Mouse (Mus musculus): ENCODE measurements around the gene Lin7b. TPM values are rescaled to one million over a fixed set of nuclear protein-coding genes. Genes with fewer than 3 reads are reported as not detected.

Gene Lin7b
- 9.1 and 10.5 TPM in 2 replicates for polyA plus RNA-seq (2015; fragmentation: Nextera tagmentation; extraction: Ambion mirVana)

- H3K27ac ChIP-seq (replicated peaks), result no peak within 1 kb of the TSS
- ATAC-seq (replicated peaks), result peak; percentile 39
Observed at GRCm38 (mm10) chr7:45370475-45371311, at the start of gene Lin7b. Lin7b (minus strand) TSS chr7:45370583.

GRCm38 (mm10) chr7:45417962-45418492 lies 47.6 kb upstream of the Lin7b start:
- Histone ChIP-seq H3K4me3 (no peak overlapping the region), H3K9ac (replicated peaks) (no peak overlapping the region), H3K9me3 (no peaks in the 10 kb centered on the region), H3K36me3 (peaks cover 23% of the 10 kb centered on the region), H3K4me2 (replicated peaks) (no peak overlapping the region), H3K27ac (replicated peaks) (no peak overlapping the region), H3K4me1 (peaks cover 13% of the 10 kb centered on the region), H3K27me3 (peaks cover 75% of the 10 kb centered on the region)
- no peak for ATAC-seq (replicated peaks)
- WGBS, result 10% methylated on average over 13 of the region's 13 CpGs

More at GRCm38 (mm10) chr7:45370475-45371311, at the start of gene Lin7b:
- WGBS, result 11% methylated on average over 28 of the region's 28 CpGs
- peak within 1 kb of the TSS; percentile 51 for H3K4me3 ChIP-seq
- H3K4me2 ChIP-seq (replicated peaks), result peak within 1 kb of the TSS; percentile 89
- no peaks in the 10 kb centered on the region for H3K9me3 ChIP-seq
- H3K9ac ChIP-seq (replicated peaks), result peak within 1 kb of the TSS; percentile 54
- peaks cover 10% of the 10 kb centered on the region; the same call in 1 of the 2 replicates for H3K27me3 ChIP-seq
- H3K36me3 ChIP-seq, result peaks cover 30% of the 10 kb centered on the region
- peaks cover 28% of the 10 kb centered on the region for H3K4me1 ChIP-seq

- no peak for ATAC-seq (replicated peaks)
- H3K4me1 ChIP-seq, result peaks cover 13% of the 10 kb centered on the region
- H3K9me3 ChIP-seq, result no peaks in the 10 kb centered on the region
- H3K36me3 ChIP-seq, result no peaks in the 10 kb centered on the region
- peaks cover 93% of the 10 kb centered on the region for H3K27me3 ChIP-seq
- H3K9ac ChIP-seq (replicated peaks), result no peak overlapping the region
- H3K4me3 ChIP-seq, result no peak overlapping the region
- H3K4me2 ChIP-seq (replicated peaks), result no peak overlapping the region
- WGBS, result 7% methylated on average over 37 of the region's 37 CpGs
- H3K27ac ChIP-seq (replicated peaks), result no peak overlapping the region
Observed at GRCm38 (mm10) chr7:45415636-45416035, 45.3 kb upstream of the Lin7b start.

GRCm38 (mm10) chr7:45414740-45415224 lies 44.4 kb upstream of the Lin7b start:
- no peaks in the 10 kb centered on the region for H3K36me3 ChIP-seq
- WGBS, result 36% methylated on average over 12 of the region's 12 CpGs

GRCm38 (mm10) chr7:45413864-45414739 lies 43.7 kb upstream of the Lin7b start:
- Histone ChIP-seq H3K9me3 (no peaks in the 10 kb centered on the region), H3K4me1 (peaks cover 13% of the 10 kb centered on the region), H3K27me3 (peaks cover 97% of the 10 kb centered on the region), H3K4me2 (replicated peaks) (peak overlapping the region; percentile 88), H3K4me3 (peak overlapping the region; percentile 58), H3K9ac (replicated peaks) (peak overlapping the region; percentile 62), H3K36me3 (no peaks in the 10 kb centered on the region), H3K27ac (replicated peaks) (no peak overlapping the region)
- WGBS, result under 1% methylated on average over 25 of the region's 27 CpGs
- ATAC-seq (replicated peaks), result peak; percentile 9; the same call in 1 of the 2 replicates

More at GRCm38 (mm10) chr7:45414740-45415224, 44.4 kb upstream of the Lin7b start:
- Histone ChIP-seq H3K4me2 (replicated peaks) (no peak overlapping the region), H3K27ac (replicated peaks) (no peak overlapping the region), H3K9me3 (no peaks in the 10 kb centered on the region), H3K27me3 (peaks cover 94% of the 10 kb centered on the region), H3K4me1 (peaks cover 13% of the 10 kb centered on the region), H3K9ac (replicated peaks) (no peak overlapping the region), H3K4me3 (no peak overlapping the region)
- no peak for ATAC-seq (replicated peaks)

GRCm38 (mm10) chr7:45413113-45413863 lies 42.9 kb upstream of the Lin7b start, which contains the start of gene Ntf5:
Ntf5 (plus strand) TSS chr7:45413695.
- ATAC-seq (replicated peaks), result peak; percentile 60
- WGBS, result 3% methylated on average over 44 of the region's 45 CpGs

GRCm38 (mm10) chr7:45412421-45412820 lies 42.0 kb upstream of the Lin7b start:
- Histone ChIP-seq H3K4me1 (peaks cover 13% of the 10 kb centered on the region), H3K9ac (replicated peaks) (no peak overlapping the region), H3K36me3 (no peaks in the 10 kb centered on the region), H3K27me3 (peaks cover 97% of the 10 kb centered on the region), H3K4me3 (no peak overlapping the region), H3K4me2 (replicated peaks) (no peak overlapping the region), H3K9me3 (no peaks in the 10 kb centered on the region), H3K27ac (replicated peaks) (no peak overlapping the region)
- no peak for ATAC-seq (replicated peaks)
- 85% methylated on average over 2 of the region's 2 CpGs for WGBS

More at GRCm38 (mm10) chr7:45413113-45413863, 42.9 kb upstream of the Lin7b start, which contains the start of gene Ntf5:
- H3K9me3 ChIP-seq, result no peaks in the 10 kb centered on the region
- no peak within 1 kb of the TSS for H3K27ac ChIP-seq (replicated peaks)
- peak within 1 kb of the TSS; percentile 88 for H3K4me2 ChIP-seq (replicated peaks)
- peaks cover 97% of the 10 kb centered on the region for H3K27me3 ChIP-seq
- H3K9ac ChIP-seq (replicated peaks), result peak within 1 kb of the TSS; percentile 62
- peaks cover 13% of the 10 kb centered on the region for H3K4me1 ChIP-seq
- peak within 1 kb of the TSS; percentile 58 for H3K4me3 ChIP-seq
- H3K36me3 ChIP-seq, result no peaks in the 10 kb centered on the region

- no peak for ATAC-seq (replicated peaks)
Observed at GRCm38 (mm10) chr7:45409497-45410163, 39.2 kb upstream of the Lin7b start.

GRCm38 (mm10) chr7:45408949-45409348 lies 38.6 kb upstream of the Lin7b start:
- H3K4me2 ChIP-seq (replicated peaks), result no peak overlapping the region
- no peak overlapping the region for H3K27ac ChIP-seq (replicated peaks)
- no peak for ATAC-seq (replicated peaks)
- H3K9ac ChIP-seq (replicated peaks), result no peak overlapping the region
- no peaks in the 10 kb centered on the region for H3K9me3 ChIP-seq
- no peaks in the 10 kb centered on the region for H3K36me3 ChIP-seq
- no peak overlapping the region for H3K4me3 ChIP-seq
- peaks cover 20% of the 10 kb centered on the region for H3K4me1 ChIP-seq
- peaks cover 90% of the 10 kb centered on the region for H3K27me3 ChIP-seq
- WGBS, result 91% methylated on average over 17 of the region's 17 CpGs

More at GRCm38 (mm10) chr7:45409497-45410163, 39.2 kb upstream of the Lin7b start:
- no peaks in the 10 kb centered on the region for H3K36me3 ChIP-seq
- no peak overlapping the region for H3K4me3 ChIP-seq
- H3K4me2 ChIP-seq (replicated peaks), result no peak overlapping the region
- H3K9me3 ChIP-seq, result no peaks in the 10 kb centered on the region
- peaks cover 97% of the 10 kb centered on the region for H3K27me3 ChIP-seq
- 89% methylated on average over 8 of the region's 8 CpGs for WGBS
- no peak overlapping the region for H3K9ac ChIP-seq (replicated peaks)
- peaks cover 25% of the 10 kb centered on the region for H3K4me1 ChIP-seq
- no peak overlapping the region for H3K27ac ChIP-seq (replicated peaks)

- H3K9ac ChIP-seq (replicated peaks), result no peak overlapping the region
- no peaks in the 10 kb centered on the region for H3K9me3 ChIP-seq
- no peak overlapping the region for H3K27ac ChIP-seq (replicated peaks)
- peaks cover 84% of the 10 kb centered on the region for H3K27me3 ChIP-seq
- no peak overlapping the region for H3K4me3 ChIP-seq
- H3K4me1 ChIP-seq, result peaks cover 14% of the 10 kb centered on the region
- ATAC-seq (replicated peaks), result no peak
- H3K36me3 ChIP-seq, result no peaks in the 10 kb centered on the region
- WGBS, result 69% methylated on average over 7 of the region's 7 CpGs
- H3K4me2 ChIP-seq (replicated peaks), result no peak overlapping the region
Observed at GRCm38 (mm10) chr7:45408351-45408750, 38.0 kb upstream of the Lin7b start.

Measured in forebrain, embryonic 15.5 days (tissue).